Mouse (Mus musculus): Measurements from ENCODE around the gene Myof. TPM values are rescaled to one million over a fixed set of nuclear protein-coding genes. Genes with fewer than 3 reads are reported as not detected.

Myof gene
- total and polyA plus RNA-seq, 2 experiments, result 0.48 to 2.1 TPM

GRCm38 (mm10) chr19:37937092-37937491 is 106.3 kb downstream of the Myof start:
- H3K79me2 ChIP-seq (ENCODE audit: control insufficient read depth, insufficient read depth, low read length), result no peaks in the 10 kb centered on the region
- no peaks in the 10 kb centered on the region for H3K36me3 ChIP-seq (ENCODE audit: control insufficient read depth, insufficient read depth, low read length)
- H3K4me1 ChIP-seq (ENCODE audit: control insufficient read depth, insufficient read depth, low read length), result no peaks in the 10 kb centered on the region
- no peak overlapping the region for H3K4me3 ChIP-seq (ENCODE audit: insufficient read depth, low read depth, low read length)
- TF ChIP-seq POLR2A (IDR thresholded peaks at IDR 0.05; ENCODE audit: extremely low read depth, insufficient read depth, low read length) (no peak), CTCF (IDR thresholded peaks at IDR 0.05; ENCODE audit: low read depth, low read length) (peak; percentile 16; the same call in 1 of the 2 replicates)
- no peak overlapping the region for H3K27ac ChIP-seq (replicated peaks; ENCODE audit: insufficient read depth, low read depth, low read length)
- peak; percentile 11 for DNase-seq (ENCODE audit: extremely low read depth, low read depth, low spot score)
- H3K9ac ChIP-seq (ENCODE audit: low read depth, low read length), result no peak overlapping the region
- no peaks in the 10 kb centered on the region for H3K27me3 ChIP-seq (ENCODE audit: control insufficient read depth, insufficient read depth, low read length)

- 94% methylated on average over 6 of the region's 6 CpGs for WGBS
- H3K4me3 ChIP-seq (ENCODE audit: insufficient read depth, low read depth, low read length), result no peak overlapping the region
- H3K9ac ChIP-seq (ENCODE audit: low read depth, low read length), result no peak overlapping the region
- no peaks in the 10 kb centered on the region for H3K27me3 ChIP-seq (ENCODE audit: control insufficient read depth, insufficient read depth, low read length)
- TF ChIP-seq CTCF (IDR thresholded peaks at IDR 0.05; ENCODE audit: low read depth, low read length), result no peak
- TF ChIP-seq POLR2A (IDR thresholded peaks at IDR 0.05; ENCODE audit: extremely low read depth, insufficient read depth, low read length), result no peak
- H3K79me2 ChIP-seq (ENCODE audit: control insufficient read depth, insufficient read depth, low read length), result no peaks in the 10 kb centered on the region
- no peaks in the 10 kb centered on the region for H3K36me3 ChIP-seq (ENCODE audit: control insufficient read depth, insufficient read depth, low read length)
- no peak for DNase-seq (ENCODE audit: extremely low read depth, low read depth, low spot score)
- no peaks in the 10 kb centered on the region for H3K4me1 ChIP-seq (ENCODE audit: control insufficient read depth, insufficient read depth, low read length)
- no peak overlapping the region for H3K27ac ChIP-seq (replicated peaks; ENCODE audit: insufficient read depth, low read depth, low read length)
Observed at GRCm38 (mm10) chr19:37934640-37935039, 108.7 kb downstream of the Myof start.

GRCm38 (mm10) chr19:37932198-37932597 is 111.2 kb downstream of the Myof start:
- WGBS, result 90% methylated on average over 2 of the region's 2 CpGs
- Histone ChIP-seq H3K27me3 (ENCODE audit: control insufficient read depth, insufficient read depth, low read length) (no peaks in the 10 kb centered on the region), H3K36me3 (ENCODE audit: control insufficient read depth, insufficient read depth, low read length) (no peaks in the 10 kb centered on the region), H3K9ac (ENCODE audit: low read depth, low read length) (no peak overlapping the region), H3K4me1 (ENCODE audit: control insufficient read depth, insufficient read depth, low read length) (no peaks in the 10 kb centered on the region), H3K4me3 (ENCODE audit: insufficient read depth, low read depth, low read length) (no peak overlapping the region), H3K27ac (replicated peaks; ENCODE audit: insufficient read depth, low read depth, low read length) (no peak overlapping the region), H3K79me2 (ENCODE audit: control insufficient read depth, insufficient read depth, low read length) (no peaks in the 10 kb centered on the region)
- no peak for DNase-seq (ENCODE audit: extremely low read depth, low read depth, low spot score)
- TF ChIP-seq POLR2A (IDR thresholded peaks at IDR 0.05; ENCODE audit: extremely low read depth, insufficient read depth, low read length) (no peak), CTCF (IDR thresholded peaks at IDR 0.05; ENCODE audit: low read depth, low read length) (no peak)

- DNase-seq (ENCODE audit: extremely low read depth, low read depth, low spot score), result no peak
- no peak overlapping the region for H3K9ac ChIP-seq (ENCODE audit: low read depth, low read length)
- H3K4me1 ChIP-seq (ENCODE audit: control insufficient read depth, insufficient read depth, low read length), result no peaks in the 10 kb centered on the region
- H3K79me2 ChIP-seq (ENCODE audit: control insufficient read depth, insufficient read depth, low read length), result no peaks in the 10 kb centered on the region
- no peaks in the 10 kb centered on the region for H3K27me3 ChIP-seq (ENCODE audit: control insufficient read depth, insufficient read depth, low read length)
- H3K4me3 ChIP-seq (ENCODE audit: insufficient read depth, low read depth, low read length), result no peak overlapping the region
- TF ChIP-seq POLR2A (IDR thresholded peaks at IDR 0.05; ENCODE audit: extremely low read depth, insufficient read depth, low read length) (no peak), CTCF (IDR thresholded peaks at IDR 0.05; ENCODE audit: low read depth, low read length) (no peak)
- H3K36me3 ChIP-seq (ENCODE audit: control insufficient read depth, insufficient read depth, low read length), result no peaks in the 10 kb centered on the region
- WGBS, result 93% methylated on average over 7 of the region's 7 CpGs
- no peak overlapping the region for H3K27ac ChIP-seq (replicated peaks; ENCODE audit: insufficient read depth, low read depth, low read length)
Observed at GRCm38 (mm10) chr19:37927911-37928310, 115.5 kb downstream of the Myof start.

GRCm38 (mm10) chr19:37925323-37925722 is 118.1 kb downstream of the Myof start:
- Histone ChIP-seq H3K27me3 (ENCODE audit: control insufficient read depth, insufficient read depth, low read length) (no peaks in the 10 kb centered on the region), H3K9ac (ENCODE audit: low read depth, low read length) (no peak overlapping the region), H3K4me1 (ENCODE audit: control insufficient read depth, insufficient read depth, low read length) (no peaks in the 10 kb centered on the region), H3K27ac (replicated peaks; ENCODE audit: insufficient read depth, low read depth, low read length) (no peak overlapping the region), H3K79me2 (ENCODE audit: control insufficient read depth, insufficient read depth, low read length) (no peaks in the 10 kb centered on the region), H3K36me3 (ENCODE audit: control insufficient read depth, insufficient read depth, low read length) (no peaks in the 10 kb centered on the region), H3K4me3 (ENCODE audit: insufficient read depth, low read depth, low read length) (no peak overlapping the region)
- TF ChIP-seq POLR2A (IDR thresholded peaks at IDR 0.05; ENCODE audit: extremely low read depth, insufficient read depth, low read length) (no peak), CTCF (IDR thresholded peaks at IDR 0.05; ENCODE audit: low read depth, low read length) (no peak)
- WGBS, result 95% methylated on average over 3 of the region's 3 CpGs
- no peak for DNase-seq (ENCODE audit: extremely low read depth, low read depth, low spot score)

- no peaks in the 10 kb centered on the region for H3K27me3 ChIP-seq (ENCODE audit: control insufficient read depth, insufficient read depth, low read length)
- 70% methylated on average over 3 of the region's 3 CpGs for WGBS
- H3K4me1 ChIP-seq (ENCODE audit: control insufficient read depth, insufficient read depth, low read length), result no peaks in the 10 kb centered on the region
- H3K79me2 ChIP-seq (ENCODE audit: control insufficient read depth, insufficient read depth, low read length), result no peaks in the 10 kb centered on the region
- H3K9ac ChIP-seq (ENCODE audit: low read depth, low read length), result no peak overlapping the region
- no peaks in the 10 kb centered on the region for H3K36me3 ChIP-seq (ENCODE audit: control insufficient read depth, insufficient read depth, low read length)
- no peak overlapping the region for H3K4me3 ChIP-seq (ENCODE audit: insufficient read depth, low read depth, low read length)
- DNase-seq (ENCODE audit: extremely low read depth, low read depth, low spot score), result no peak
- no peak for TF ChIP-seq POLR2A (IDR thresholded peaks at IDR 0.05; ENCODE audit: extremely low read depth, insufficient read depth, low read length)
- TF ChIP-seq CTCF (IDR thresholded peaks at IDR 0.05; ENCODE audit: low read depth, low read length), result no peak
- no peak overlapping the region for H3K27ac ChIP-seq (replicated peaks; ENCODE audit: insufficient read depth, low read depth, low read length)
Observed at GRCm38 (mm10) chr19:37924266-37924665, 119.1 kb downstream of the Myof start.

Measured in liver, adult 2 months (tissue).